Mouse (Mus musculus): ENCODE data around the gene Dcaf6. TPM values are rescaled to one million over a fixed set of nuclear protein-coding genes. Genes with fewer than 3 reads are reported as not detected.

Gene Dcaf6
- polyA plus RNA-seq, 1 experiment from 2014 or later: 15.2 TPM

DNA sequence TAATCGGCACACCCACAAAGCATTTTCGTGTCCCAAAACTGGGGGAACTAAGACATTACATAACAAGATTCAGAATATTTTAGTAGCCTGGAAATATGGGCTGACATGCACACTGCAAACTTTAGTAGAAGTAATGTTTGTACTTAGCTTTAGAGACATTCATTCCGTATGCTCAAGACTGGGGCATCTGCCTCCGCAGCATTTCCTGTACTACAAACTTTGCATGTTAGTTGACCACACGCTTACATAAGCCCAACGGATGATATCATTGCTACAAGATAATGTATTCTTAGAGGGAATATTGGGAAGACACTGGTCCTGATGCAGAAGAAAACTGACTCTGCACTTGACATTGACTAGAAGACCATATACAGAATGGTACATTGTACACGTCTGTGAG is 155.9 kb downstream of the Dcaf6 start:
- WGBS: 95% methylated on average over 7 of the region's 7 CpGs
- ATAC-seq (replicated peaks): no peak
- H3K27me3 ChIP-seq: no peaks in the 10 kb centered on the region
- H3K4me2 ChIP-seq (replicated peaks): no peak overlapping the region
- H3K27ac ChIP-seq (replicated peaks): no peak overlapping the region
- H3K9ac ChIP-seq (replicated peaks): no peak overlapping the region
- peaks cover 23% of the 10 kb centered on the region for H3K4me1 ChIP-seq
- H3K4me3 ChIP-seq: no peak overlapping the region
- H3K36me3 ChIP-seq: peaks cover 23% of the 10 kb centered on the region
- no peaks in the 10 kb centered on the region for H3K9me3 ChIP-seq

- H3K4me2 ChIP-seq (replicated peaks): no peak overlapping the region
- 77% methylated on average over 6 of the region's 6 CpGs for WGBS
- peaks cover 23% of the 10 kb centered on the region for H3K4me1 ChIP-seq
- H3K27me3 ChIP-seq: no peaks in the 10 kb centered on the region
- no peak overlapping the region for H3K27ac ChIP-seq (replicated peaks)
- no peak for ATAC-seq (replicated peaks)
- no peaks in the 10 kb centered on the region for H3K9me3 ChIP-seq
- peaks cover 13% of the 10 kb centered on the region for H3K36me3 ChIP-seq
- no peak overlapping the region for H3K9ac ChIP-seq (replicated peaks)
- no peak overlapping the region for H3K4me3 ChIP-seq
Measured at GRCm38 (mm10) chr1:165303209-165303608, 157.1 kb downstream of the Dcaf6 start.

DNA sequence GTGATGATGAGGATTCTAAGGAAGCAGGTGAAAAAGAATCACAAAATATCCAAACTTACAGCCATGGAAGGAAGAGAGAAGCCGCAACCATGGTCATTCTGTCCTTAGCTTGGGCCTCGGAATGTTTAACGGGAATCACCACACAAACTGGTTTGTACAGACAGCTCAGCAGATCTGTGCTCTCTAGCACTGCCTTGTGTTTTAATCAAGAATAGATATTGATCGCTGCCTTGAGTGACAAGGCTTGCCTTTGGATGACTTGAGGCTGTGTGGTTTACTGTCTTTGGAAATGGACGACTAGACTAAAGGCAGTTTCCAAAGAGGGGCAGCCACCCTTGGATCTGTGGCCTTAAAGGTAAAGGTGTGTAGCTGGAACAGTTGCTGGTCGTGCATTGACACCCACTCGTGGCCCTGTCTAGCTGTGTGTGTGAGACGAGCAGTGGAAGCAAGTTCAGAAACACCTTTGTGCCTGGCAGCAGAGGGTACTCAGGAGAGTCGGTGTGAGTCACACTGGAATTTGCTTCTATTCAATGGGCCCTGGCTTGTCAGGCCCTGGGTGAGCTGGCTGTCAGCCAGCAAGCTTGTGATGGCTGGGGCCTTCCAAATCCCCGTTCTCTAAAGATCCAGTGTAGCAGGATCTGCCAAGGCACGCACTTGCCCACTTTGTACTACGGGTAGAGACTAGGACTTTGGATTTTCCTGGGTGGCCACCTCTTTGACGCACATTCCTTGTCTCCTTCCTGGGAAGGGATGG is 157.6 kb downstream of the Dcaf6 start:
- no peak overlapping the region for H3K27ac ChIP-seq (replicated peaks)
- WGBS: 45% methylated on average over 13 of the region's 13 CpGs
- no peak overlapping the region for H3K4me2 ChIP-seq (replicated peaks)
- no peaks in the 10 kb centered on the region for H3K9me3 ChIP-seq
- H3K36me3 ChIP-seq: peaks cover 9% of the 10 kb centered on the region
- no peak overlapping the region for H3K9ac ChIP-seq (replicated peaks)
- H3K4me3 ChIP-seq: no peak overlapping the region
- peak; percentile 64 for ATAC-seq (replicated peaks)
- no peaks in the 10 kb centered on the region for H3K27me3 ChIP-seq
- peaks cover 23% of the 10 kb centered on the region for H3K4me1 ChIP-seq

DNA sequence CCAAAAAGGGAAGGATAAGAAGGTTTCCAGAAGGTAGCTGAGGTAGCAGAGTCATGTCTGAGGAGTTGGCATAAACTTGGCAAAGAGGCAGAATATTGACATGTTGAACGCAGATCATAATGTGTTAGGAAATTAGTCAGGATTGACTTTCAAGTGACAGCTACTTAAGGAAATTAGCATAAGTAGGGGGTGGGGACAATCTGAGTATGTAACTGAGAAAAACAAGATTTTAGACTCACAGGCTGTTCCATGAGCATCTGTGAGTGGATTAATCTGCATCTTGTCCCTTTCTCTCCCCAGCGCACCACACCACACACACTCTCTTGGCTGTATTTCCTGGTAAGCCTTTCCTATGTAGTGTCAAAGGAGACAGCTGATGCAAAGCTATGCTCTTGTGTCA is 158.7 kb downstream of the Dcaf6 start:
- H3K4me3 ChIP-seq: no peak overlapping the region
- peak overlapping the region; percentile 33; the same call in 1 of the 2 replicates for H3K27ac ChIP-seq (replicated peaks)
- ATAC-seq (replicated peaks): peak; percentile 80
- H3K9ac ChIP-seq (replicated peaks): no peak overlapping the region
- peaks cover 23% of the 10 kb centered on the region for H3K4me1 ChIP-seq
- H3K27me3 ChIP-seq: no peaks in the 10 kb centered on the region
- 46% methylated on average over 2 of the region's 2 CpGs for WGBS
- H3K9me3 ChIP-seq: no peaks in the 10 kb centered on the region
- no peak overlapping the region for H3K4me2 ChIP-seq (replicated peaks)
- H3K36me3 ChIP-seq: peaks cover 3% of the 10 kb centered on the region

GRCm38 (mm10) chr1:165301108-165301507 is 159.2 kb downstream of the Dcaf6 start:
- ATAC-seq (replicated peaks): no peak; the same call in 1 of the 2 replicates
- H3K9ac ChIP-seq (replicated peaks): no peak overlapping the region
- H3K9me3 ChIP-seq: no peaks in the 10 kb centered on the region
- H3K27me3 ChIP-seq: no peaks in the 10 kb centered on the region
- H3K4me1 ChIP-seq: peaks cover 23% of the 10 kb centered on the region
- no peak overlapping the region for H3K4me3 ChIP-seq
- H3K36me3 ChIP-seq: peaks cover 2% of the 10 kb centered on the region; the same call in 1 of the 2 replicates
- 0 out of 2 replicates have a peak overlapping the region, but pooled peaks have one; percentile 33 for H3K27ac ChIP-seq (replicated peaks)
- WGBS: 75% methylated on average over 3 of the region's 3 CpGs
- no peak overlapping the region for H3K4me2 ChIP-seq (replicated peaks)

- H3K27ac ChIP-seq (replicated peaks): no peak within 1 kb of the TSS
- H3K4me3 ChIP-seq: no peak within 1 kb of the TSS
- peaks cover 17% of the 10 kb centered on the region for H3K36me3 ChIP-seq
- no peaks in the 10 kb centered on the region for H3K9me3 ChIP-seq
- H3K4me1 ChIP-seq: no peaks in the 10 kb centered on the region
- H3K4me2 ChIP-seq (replicated peaks): no peak within 1 kb of the TSS
- WGBS: 97% methylated on average over 1 of the region's 1 CpGs
- no peak for ATAC-seq (replicated peaks)
- no peaks in the 10 kb centered on the region for H3K27me3 ChIP-seq
- H3K9ac ChIP-seq (replicated peaks): no peak within 1 kb of the TSS
Measured at GRCm38 (mm10) chr1:165295489-165295888, 164.8 kb downstream of the Dcaf6 start, which contains the start of gene Gpr161. TSS of gene Gpr161 (plus strand) at chr1:165295789.

GRCm38 (mm10) chr1:165291606-165292005 is 168.7 kb downstream of the Dcaf6 start:
- no peak for ATAC-seq (replicated peaks)
- H3K4me2 ChIP-seq (replicated peaks): no peak overlapping the region
- H3K4me1 ChIP-seq: no peaks in the 10 kb centered on the region
- no peak overlapping the region for H3K27ac ChIP-seq (replicated peaks)
- no peaks in the 10 kb centered on the region for H3K9me3 ChIP-seq
- 89% methylated on average over 6 of the region's 6 CpGs for WGBS
- peaks cover 17% of the 10 kb centered on the region for H3K36me3 ChIP-seq
- H3K4me3 ChIP-seq: no peak overlapping the region
- H3K27me3 ChIP-seq: no peaks in the 10 kb centered on the region
- no peak overlapping the region for H3K9ac ChIP-seq (replicated peaks)

GRCm38 (mm10) chr1:165289831-165290230 is 170.4 kb downstream of the Dcaf6 start:
- Histone ChIP-seq H3K9me3 (no peaks in the 10 kb centered on the region), H3K27me3 (no peaks in the 10 kb centered on the region), H3K4me2 (replicated peaks) (no peak overlapping the region), H3K4me1 (peaks cover 11% of the 10 kb centered on the region), H3K4me3 (no peak overlapping the region), H3K27ac (replicated peaks) (no peak overlapping the region), H3K36me3 (peaks cover 8% of the 10 kb centered on the region; the same call in 1 of the 2 replicates), H3K9ac (replicated peaks) (no peak overlapping the region)
- WGBS: 88% methylated on average over 4 of the region's 4 CpGs
- ATAC-seq (replicated peaks): no peak

- Histone ChIP-seq H3K4me2 (replicated peaks) (no peak overlapping the region), H3K27me3 (no peaks in the 10 kb centered on the region), H3K27ac (replicated peaks) (no peak overlapping the region), H3K9me3 (no peaks in the 10 kb centered on the region), H3K36me3 (peaks cover 2% of the 10 kb centered on the region; the same call in 1 of the 2 replicates), H3K4me3 (no peak overlapping the region), H3K9ac (replicated peaks) (no peak overlapping the region), H3K4me1 (peaks cover 25% of the 10 kb centered on the region)
- no peak for ATAC-seq (replicated peaks)
- 86% methylated on average over 9 of the region's 9 CpGs for WGBS
Measured at GRCm38 (mm10) chr1:165288165-165288564, 172.1 kb downstream of the Dcaf6 start.

- Histone ChIP-seq H3K4me2 (replicated peaks) (peak overlapping the region; percentile 75), H3K36me3 (no peaks in the 10 kb centered on the region), H3K4me3 (peak overlapping the region; percentile 90), H3K4me1 (peaks cover 48% of the 10 kb centered on the region), H3K9me3 (no peaks in the 10 kb centered on the region), H3K27me3 (no peaks in the 10 kb centered on the region), H3K9ac (replicated peaks) (peak overlapping the region; percentile 95; the same call in 1 of the 2 replicates), H3K27ac (replicated peaks) (no peak overlapping the region)
- 53% methylated on average over 7 of the region's 7 CpGs for WGBS
- no peak for ATAC-seq (replicated peaks)
Measured at GRCm38 (mm10) chr1:165284096-165284495, 176.2 kb downstream of the Dcaf6 start.

GRCm38 (mm10) chr1:165282967-165283345 is 177.3 kb downstream of the Dcaf6 start:
- WGBS: 2% methylated on average over 7 of the region's 7 CpGs
- peak overlapping the region; percentile 75 for H3K4me2 ChIP-seq (replicated peaks)
- H3K4me3 ChIP-seq: peak overlapping the region; percentile 90
- peaks cover 48% of the 10 kb centered on the region for H3K4me1 ChIP-seq
- H3K9ac ChIP-seq (replicated peaks): peak overlapping the region; percentile 95
- no peaks in the 10 kb centered on the region for H3K27me3 ChIP-seq
- no peaks in the 10 kb centered on the region for H3K36me3 ChIP-seq
- H3K9me3 ChIP-seq: no peaks in the 10 kb centered on the region
- 0 out of 2 replicates have a peak, but pooled peaks have one; percentile 0 for ATAC-seq (replicated peaks)
- H3K27ac ChIP-seq (replicated peaks): no peak overlapping the region

- Histone ChIP-seq H3K4me1 (peaks cover 48% of the 10 kb centered on the region), H3K4me3 (peak overlapping the region; percentile 90), H3K27ac (replicated peaks) (peak overlapping the region; percentile 93), H3K9ac (replicated peaks) (peak overlapping the region; percentile 95), H3K36me3 (no peaks in the 10 kb centered on the region), H3K27me3 (no peaks in the 10 kb centered on the region), H3K9me3 (no peaks in the 10 kb centered on the region), H3K4me2 (replicated peaks) (peak overlapping the region; percentile 75)
- ATAC-seq (replicated peaks): peak; percentile 67
- WGBS: under 1% methylated on average over 35 of the region's 35 CpGs
Measured at GRCm38 (mm10) chr1:165282222-165282966, 177.9 kb downstream of the Dcaf6 start.
